Mouse (Mus musculus) midbrain, postnatal 0 days (tissue): ENCODE results near the gene Rpp25l. TPM values are rescaled to one million over a fixed set of nuclear protein-coding genes. Genes with fewer than 3 reads are reported as not detected.
"Not testable (repeated sequence)": the region's sequence is repeated elsewhere in the genome, so short reads cannot be mapped to it uniquely, and the experiment has no call there.

ENCODE experiments used
- ATAC-seq: fragments of 200-750 bp; cut with Nextera tagmentation; 2 replicates; pipeline ENCODE4 v1.8.0; 2017; ENCODE audit warnings: moderate number of reproducible peaks, mild to moderate bottlenecking, moderate TSS enrichment, moderate library complexity; ENCODE audit not compliant: low FRiP score
- DNase-seq: peaks from one replicate; pipeline ENCODE4 v3.0.0-alpha.2; 2015; ENCODE audit warnings: low spot score
- H3K27ac ChIP-seq: fragments of 300-500 bp; sonication (generic); 2 replicates; pipeline ENCODE4 v1.5.1; 2014; ENCODE audit warnings: low read depth, mild to moderate bottlenecking, low read length, mixed read lengths
- H3K27me3 ChIP-seq: fragments of 300-500 bp; sonication (generic); 2 replicates; pipeline ENCODE4 v1.6.1; 2014; ENCODE audit warnings: low read length, control low read depth, mixed read lengths; ENCODE audit not compliant: insufficient read depth
- H3K36me3 ChIP-seq: fragments of 300-500 bp; sonication (generic); 2 replicates; pipeline ENCODE4 v1.6.1; 2014; ENCODE audit warnings: low read length, control low read depth, mixed read lengths; ENCODE audit not compliant: insufficient read depth
- H3K4me1 ChIP-seq: fragments of 300-500 bp; sonication (generic); 2 replicates; pipeline ENCODE4 v1.6.1; 2014; ENCODE audit warnings: mild to moderate bottlenecking, control low read depth, antibody characterized with exemption, low read length, mixed read lengths; ENCODE audit not compliant: insufficient read depth
- H3K4me2 ChIP-seq: fragments of 300-500 bp; sonication (generic); 2 replicates; pipeline ENCODE4 v1.6.1; 2014; ENCODE audit warnings: low read depth, mild to moderate bottlenecking, low read length, mixed read lengths; ENCODE audit not compliant: poor library complexity, severe bottlenecking
- H3K4me3 ChIP-seq: fragments of 300-500 bp; sonication (generic); 2 replicates; pipeline ENCODE4 v1.5.1; 2014; ENCODE audit warnings: low read depth, mild to moderate bottlenecking, low read length, moderate library complexity
- H3K9ac ChIP-seq: fragments of 300-500 bp; sonication (generic); replicated peaks from 2 replicates; pipeline ENCODE4 v1.6.1; 2014; ENCODE audit warnings: mild to moderate bottlenecking, low read length, moderate library complexity, mixed read lengths; ENCODE audit not compliant: poor library complexity, severe bottlenecking
- H3K9me3 ChIP-seq: fragments of 300-500 bp; sonication (generic); 2 replicates; pipeline ENCODE4 v1.6.1; 2016; ENCODE audit warnings: low read length, control low read depth
- CTCF ChIP-seq: IDR thresholded peaks from 2 replicates; pipeline ENCODE4 v1.5.1; 2016; ENCODE audit warnings: antibody characterized with exemption, mild to moderate bottlenecking
- WGBS: fragments of 180-500 bp; shearing (Covaris S2); extraction: QIAGEN DNeasy Blood & Tissue Kit; methylation state at CpG from one replicate; pipeline ENCODE4 v1.1.7; 2014; 5-methylcytosine and 5-hydroxymethylcytosine counted together
- polyA plus RNA-seq: library from polyadenylated mRNA; unstranded; fragments of >200 nt; fragmentation: Nextera tagmentation; extraction: Ambion mirVana; gene quantifications from 2 replicates; pipeline ENCODE4 v1.2.1, GENCODE M21; 2015
- total RNA-seq: library from RNA; depleted of rRNA; stranded (reverse); fragments of >200 nt; gene quantifications from 2 replicates; pipeline ENCODE4 v1.2.3, GENCODE M21; 2014

Rpp25l gene
- total and polyA plus RNA-seq, 2 experiments from 2014 or later, result 39.7 to 44.3 TPM

GRCm38 (mm10) chr4:41696930-41697841 is 16.1 kb downstream of the Rpp25l start, which contains the start of gene Cntfr:
TSS of gene Cntfr (minus strand) at chr4:41697089.
- peak; percentile 68 for DNase-seq
- peak; percentile 75 for TF ChIP-seq CTCF
- H3K27ac ChIP-seq, H3K9me3 ChIP-seq, ATAC-seq, H3K4me1 ChIP-seq, H3K27me3 ChIP-seq, H3K9ac ChIP-seq, H3K36me3 ChIP-seq, H3K4me3 ChIP-seq: not testable (repeated sequence)
- WGBS, result 14% methylated on average over 27 of the region's 40 CpGs
- peak within 1 kb of the TSS; percentile 32; the same call in 1 of the 2 replicates for H3K4me2 ChIP-seq

GRCm38 (mm10) chr4:41696452-41696851 is 16.9 kb downstream of the Rpp25l start:
- H3K36me3 ChIP-seq, DNase-seq, H3K27ac ChIP-seq, H3K4me2 ChIP-seq, H3K27me3 ChIP-seq, H3K4me1 ChIP-seq, ATAC-seq, H3K9ac ChIP-seq, H3K4me3 ChIP-seq, H3K9me3 ChIP-seq: not testable (repeated sequence)
- 13% methylated on average over 12 of the region's 15 CpGs for WGBS

- ATAC-seq, H3K36me3 ChIP-seq, H3K4me1 ChIP-seq, H3K27ac ChIP-seq, H3K9ac ChIP-seq, DNase-seq, H3K27me3 ChIP-seq, H3K9me3 ChIP-seq: not testable (repeated sequence)
- Histone ChIP-seq H3K4me2 (peak overlapping the region; percentile 32; the same call in 1 of the 2 replicates), H3K4me3 (peak overlapping the region; percentile 24; the same call in 1 of the 2 replicates)
- WGBS, result 3% methylated on average over 16 of the region's 38 CpGs
Observed at GRCm38 (mm10) chr4:41695800-41696199, 17.5 kb downstream of the Rpp25l start.

- H3K27me3 ChIP-seq, H3K9me3 ChIP-seq, H3K36me3 ChIP-seq, H3K9ac ChIP-seq, H3K4me2 ChIP-seq, ATAC-seq, H3K27ac ChIP-seq, H3K4me3 ChIP-seq, H3K4me1 ChIP-seq, DNase-seq: not testable (repeated sequence)
- WGBS, result 3% methylated on average over 4 of the region's 4 CpGs
Observed at GRCm38 (mm10) chr4:41693511-41693910, 19.8 kb downstream of the Rpp25l start.

- not testable (repeated sequence) for H3K27me3 ChIP-seq, H3K36me3 ChIP-seq, H3K4me2 ChIP-seq, H3K9me3 ChIP-seq, H3K9ac ChIP-seq, ATAC-seq, H3K4me3 ChIP-seq, H3K4me1 ChIP-seq, DNase-seq, H3K27ac ChIP-seq
- no CpG with 5 or more reads among the region's 4 CpGs for WGBS
Observed at GRCm38 (mm10) chr4:41690014-41690413, 23.3 kb downstream of the Rpp25l start.

GRCm38 (mm10) chr4:41688562-41688961 is 24.8 kb downstream of the Rpp25l start:
- not testable (repeated sequence) for H3K36me3 ChIP-seq, H3K4me1 ChIP-seq, H3K4me3 ChIP-seq, ATAC-seq, H3K27ac ChIP-seq, H3K4me2 ChIP-seq, H3K9me3 ChIP-seq, H3K9ac ChIP-seq, H3K27me3 ChIP-seq, DNase-seq
- WGBS, result 41% methylated on average over 1 of the region's 1 CpGs

- H3K4me1 ChIP-seq, H3K27me3 ChIP-seq, ATAC-seq, DNase-seq, H3K9ac ChIP-seq, H3K4me2 ChIP-seq, H3K9me3 ChIP-seq, H3K4me3 ChIP-seq, H3K36me3 ChIP-seq, H3K27ac ChIP-seq: not testable (repeated sequence)
- WGBS, result 32% methylated on average over 9 of the region's 10 CpGs
Observed at GRCm38 (mm10) chr4:41685882-41686492, 27.3 kb downstream of the Rpp25l start.

- not testable (repeated sequence) for H3K4me3 ChIP-seq, H3K9me3 ChIP-seq, H3K4me1 ChIP-seq, H3K4me2 ChIP-seq, H3K36me3 ChIP-seq, H3K27ac ChIP-seq, H3K9ac ChIP-seq, H3K27me3 ChIP-seq, DNase-seq, ATAC-seq
- WGBS, result 9% methylated on average over 10 of the region's 14 CpGs
Observed at GRCm38 (mm10) chr4:41684931-41685453, 28.3 kb downstream of the Rpp25l start.
